Mouse (Mus musculus): ENCODE results near the gene Ralgps1.

DNA sequence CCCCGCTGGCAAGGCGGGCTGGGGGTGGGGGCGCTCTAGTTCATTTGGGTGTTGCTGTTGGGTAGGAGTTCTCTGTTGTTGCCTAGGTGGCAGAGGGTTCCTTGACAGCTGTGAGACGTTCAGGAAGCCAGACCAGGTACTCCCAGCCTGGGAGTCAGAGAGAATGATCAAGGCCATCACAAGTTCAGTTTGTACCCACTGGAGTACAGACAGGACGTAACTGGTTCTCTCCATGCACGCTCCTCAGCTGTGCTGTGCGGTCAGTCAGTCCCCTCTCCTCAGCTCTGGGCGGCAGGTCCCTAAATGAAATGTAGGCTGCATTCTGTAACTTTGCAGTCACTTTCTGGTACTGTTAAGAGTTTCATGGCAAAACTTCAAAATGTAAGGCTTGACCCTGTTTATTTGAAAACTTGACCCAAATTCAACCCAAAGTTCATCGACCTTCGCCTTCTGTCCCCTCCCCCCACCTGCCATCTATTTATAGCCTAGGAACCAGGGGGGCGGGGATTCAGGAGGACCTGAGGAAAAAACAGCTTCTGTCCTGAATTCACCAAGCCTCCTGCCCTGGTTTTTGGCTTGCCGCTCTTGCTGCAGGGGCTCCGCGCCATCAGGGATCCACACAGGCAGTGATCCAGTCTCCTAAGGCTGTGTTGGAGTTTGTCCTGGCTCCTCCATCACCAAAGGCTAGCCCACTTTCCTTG, 170.8 kb downstream of the Ralgps1 start:
- TF ChIP-seq CTCF (IDR thresholded peaks at IDR 0.05; ENCODE audit: insufficient read depth, low read length) (no peak), POLR2A (IDR thresholded peaks at IDR 0.05; ENCODE audit: borderline replicate concordance, extremely low read depth, low read depth, low read length) (no peak)

Measured in lung, adult 2 months (tissue).